Mouse (Mus musculus) embryo, embryonic 11.5 days (tissue): ENCODE data around the gene Cdk9.
A peak's percentile ranks its signal among the peaks of the same experiment; 100 is the strongest.

Experiments
- DNase-seq: peaks from one replicate; pipeline ENCODE4 v3.0.0-alpha.2; 2012; ENCODE audit warnings: low read depth, low spot score

The Cdk9 gene

GRCm38 (mm10) chr2:32734480-32734879 is 21.6 kb upstream of the Cdk9 start:
- no peak for DNase-seq

- no peak for DNase-seq
These were observed 19.8 kb upstream of the Cdk9 start for GRCm38 (mm10) chr2:32732695-32733094.

- no peak for DNase-seq
These were observed 19.0 kb upstream of the Cdk9 start for GRCm38 (mm10) chr2:32731911-32732310.

GRCm38 (mm10) chr2:32730854-32731253 is 18.0 kb upstream of the Cdk9 start:
- DNase-seq, result no peak

GRCm38 (mm10) chr2:32729547-32729946 is 16.7 kb upstream of the Cdk9 start:
- DNase-seq, result no peak

- no peak for DNase-seq
These were observed 15.6 kb upstream of the Cdk9 start for GRCm38 (mm10) chr2:32728463-32728862.

- peak; percentile 92 for DNase-seq
These were observed 14.6 kb upstream of the Cdk9 start for GRCm38 (mm10) chr2:32727435-32727834.

GRCm38 (mm10) chr2:32724832-32725790 is 12.2 kb upstream of the Cdk9 start:
- DNase-seq, result no peak

GRCm38 (mm10) chr2:32724149-32724548 is 11.3 kb upstream of the Cdk9 start:
- no peak for DNase-seq

- DNase-seq, result no peak
These were observed 9.7 kb upstream of the Cdk9 start for GRCm38 (mm10) chr2:32722581-32722980.

GRCm38 (mm10) chr2:32722046-32722445 is 9.2 kb upstream of the Cdk9 start:
- DNase-seq, result no peak

- DNase-seq, result no peak
These were observed 7.9 kb upstream of the Cdk9 start, which contains the start of gene Sh2d3c for GRCm38 (mm10) chr2:32720681-32721229. TSS of gene Sh2d3c (plus strand) at chr2:32721055.

- no peak for DNase-seq
These were observed 7.2 kb upstream of the Cdk9 start for GRCm38 (mm10) chr2:32720053-32720452.

- no peak for DNase-seq
These were observed 5.9 kb upstream of the Cdk9 start for GRCm38 (mm10) chr2:32718761-32719160.

GRCm38 (mm10) chr2:32714987-32715425 is 2.1 kb upstream of the Cdk9 start:
- DNase-seq, result no peak

- no peak for DNase-seq
These were observed 1.5 kb upstream of the Cdk9 start for GRCm38 (mm10) chr2:32714117-32714986.

- DNase-seq, result peak; percentile 89
These were observed 316 bp downstream of the Cdk9 start for GRCm38 (mm10) chr2:32712586-32712933.

GRCm38 (mm10) chr2:32712108-32712551 is 746 bp downstream of the Cdk9 start:
- DNase-seq, result no peak

- DNase-seq, result no peak
These were observed 1.4 kb downstream of the Cdk9 start for GRCm38 (mm10) chr2:32711301-32712056.

GRCm38 (mm10) chr2:32710425-32710824 is 2.5 kb downstream of the Cdk9 start:
- no peak for DNase-seq

- DNase-seq, result no peak
These were observed 3.2 kb downstream of the Cdk9 start for GRCm38 (mm10) chr2:32709521-32710137.
